Mouse (Mus musculus): ENCODE measurements around the gene Ffar2. TPM values are rescaled to one million over a fixed set of nuclear protein-coding genes. Genes with fewer than 3 reads are reported as not detected.

Gene Ffar2
- polyA plus RNA-seq, 1 experiment from 2014 or later, result 12.5 TPM

DNA sequence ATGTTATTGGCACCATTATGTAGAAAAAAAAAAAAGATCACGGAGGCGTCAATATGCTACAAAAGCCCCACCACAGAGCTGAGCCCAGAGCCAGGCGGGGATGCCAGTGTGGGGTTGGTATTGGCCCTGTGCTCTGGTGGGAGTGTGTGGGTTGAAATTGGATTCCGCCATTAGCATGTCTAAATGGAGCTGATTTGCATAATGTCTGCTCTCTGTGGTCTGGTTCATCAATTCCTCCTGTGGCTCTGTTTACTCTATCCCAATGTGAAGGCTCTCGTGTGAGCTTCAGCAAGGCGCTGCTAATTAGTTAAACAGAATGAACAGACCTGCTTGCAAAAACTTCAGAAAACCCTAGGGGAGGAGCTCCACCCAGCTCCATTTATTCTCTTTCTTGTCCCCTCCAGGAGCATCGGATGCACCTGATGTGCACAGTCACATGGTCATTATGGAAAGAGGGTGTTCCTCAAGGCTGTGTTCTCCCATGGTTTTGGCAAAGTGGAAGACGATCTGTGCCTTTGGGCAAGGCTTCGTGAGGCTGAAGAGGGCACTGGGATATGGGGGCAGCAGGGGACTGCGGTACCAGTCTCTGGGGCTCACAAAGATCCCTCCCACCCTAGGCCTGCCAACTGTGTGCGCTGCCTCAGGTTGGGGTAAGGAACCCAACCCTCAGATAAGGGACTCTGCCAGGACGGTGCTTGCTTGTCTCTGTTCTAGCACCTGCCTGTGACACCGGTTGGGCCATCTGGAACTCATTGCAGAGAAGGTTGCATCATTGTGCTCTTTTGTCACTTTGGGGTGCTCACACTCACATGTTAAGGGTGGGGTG, 37.6 kb downstream of the Ffar2 start:
- no peak overlapping the region for H3K27ac ChIP-seq (ENCODE audit: low read depth, low read length)
- no peak for ATAC-seq
- no peaks in the 10 kb centered on the region for H3K9me3 ChIP-seq (ENCODE audit: control insufficient read depth)
- H3K4me3 ChIP-seq (ENCODE audit: low read depth, low read length), result no peak overlapping the region
- WGBS, result 68% methylated on average over 13 of the region's 13 CpGs
- 0 out of 2 replicates have a peak, but pooled peaks cover 5% of the 10 kb centered on the region for H3K4me1 ChIP-seq (replicated peaks; ENCODE audit: control insufficient read depth, insufficient read depth, low read length)
- no peak overlapping the region for H3K4me2 ChIP-seq (replicated peaks; ENCODE audit: low read depth)
- H3K36me3 ChIP-seq (ENCODE audit: control insufficient read depth, insufficient read depth), result no peaks in the 10 kb centered on the region
- TF ChIP-seq CTCF (IDR thresholded peaks at IDR 0.05; ENCODE audit: low read depth), result no peak
- H3K9ac ChIP-seq (ENCODE audit: low read depth, low read length), result no peak overlapping the region
- no peaks in the 10 kb centered on the region for H3K27me3 ChIP-seq (replicated peaks; ENCODE audit: control insufficient read depth, insufficient read depth, low read length)

DNA sequence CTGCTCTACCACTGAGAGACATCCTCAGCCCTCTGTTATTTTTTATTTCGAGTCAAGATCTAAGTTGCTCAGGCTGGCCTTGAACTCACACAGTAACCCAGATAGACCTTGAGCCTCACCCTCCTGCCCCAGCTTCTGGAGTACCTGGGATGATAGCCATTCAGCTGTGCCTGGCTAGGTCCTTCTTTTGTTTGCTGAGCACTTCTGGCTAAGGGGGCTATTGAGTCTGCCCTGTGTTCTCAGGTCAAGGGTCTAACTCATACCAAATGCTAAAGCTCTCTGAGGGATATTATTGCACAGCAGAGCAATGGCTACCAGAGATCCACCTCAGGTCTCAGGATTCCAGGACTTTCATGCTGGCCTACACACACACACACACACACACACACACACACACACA, 38.4 kb downstream of the Ffar2 start:
- Histone ChIP-seq H3K4me2 (replicated peaks; ENCODE audit: low read depth) (no peak overlapping the region), H3K9me3 (ENCODE audit: control insufficient read depth) (no peaks in the 10 kb centered on the region), H3K4me1 (replicated peaks; ENCODE audit: control insufficient read depth, insufficient read depth, low read length) (0 out of 2 replicates have a peak, but pooled peaks cover 5% of the 10 kb centered on the region), H3K4me3 (ENCODE audit: low read depth, low read length) (no peak overlapping the region), H3K27me3 (replicated peaks; ENCODE audit: control insufficient read depth, insufficient read depth, low read length) (no peaks in the 10 kb centered on the region), H3K36me3 (ENCODE audit: control insufficient read depth, insufficient read depth) (no peaks in the 10 kb centered on the region), H3K27ac (ENCODE audit: low read depth, low read length) (no peak overlapping the region), H3K9ac (ENCODE audit: low read depth, low read length) (no peak overlapping the region)
- no peak for ATAC-seq
- TF ChIP-seq CTCF (IDR thresholded peaks at IDR 0.05; ENCODE audit: low read depth), result no peak
- WGBS, result 26% methylated on average over 1 of the region's 1 CpGs

DNA sequence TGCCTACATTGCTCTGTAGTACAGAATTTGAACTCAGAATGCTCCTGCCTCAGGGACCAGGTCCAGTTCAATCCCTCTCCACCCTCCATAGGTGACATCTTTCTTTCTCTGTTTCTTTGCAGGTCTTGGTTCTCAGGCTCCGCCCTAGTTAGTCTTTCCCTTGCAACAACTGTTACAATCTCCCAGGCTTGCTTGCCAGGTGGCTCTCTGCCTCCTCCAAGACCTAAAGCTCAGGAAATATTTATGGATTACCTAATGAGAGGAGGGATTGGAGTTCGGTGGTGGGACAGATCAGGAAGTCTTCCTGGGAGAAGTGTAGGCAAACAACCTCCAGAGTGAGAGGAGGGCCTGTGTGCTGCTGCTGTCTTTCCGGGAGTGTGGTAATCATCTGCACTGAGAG, 40.9 kb downstream of the Ffar2 start:
- Histone ChIP-seq H3K4me3 (ENCODE audit: low read depth, low read length) (no peak overlapping the region), H3K27ac (ENCODE audit: low read depth, low read length) (no peak overlapping the region), H3K9ac (ENCODE audit: low read depth, low read length) (no peak overlapping the region), H3K27me3 (replicated peaks; ENCODE audit: control insufficient read depth, insufficient read depth, low read length) (no peaks in the 10 kb centered on the region), H3K36me3 (ENCODE audit: control insufficient read depth, insufficient read depth) (no peaks in the 10 kb centered on the region), H3K4me2 (replicated peaks; ENCODE audit: low read depth) (no peak overlapping the region), H3K9me3 (ENCODE audit: control insufficient read depth) (no peaks in the 10 kb centered on the region), H3K4me1 (replicated peaks; ENCODE audit: control insufficient read depth, insufficient read depth, low read length) (0 out of 2 replicates have a peak, but pooled peaks cover 5% of the 10 kb centered on the region)
- ATAC-seq, result no peak
- 58% methylated on average over 3 of the region's 3 CpGs for WGBS
- TF ChIP-seq CTCF (IDR thresholded peaks at IDR 0.05; ENCODE audit: low read depth), result no peak

GRCm38 (mm10) chr7:30781792-30782191, 41.8 kb downstream of the Ffar2 start:
- WGBS, result 69% methylated on average over 4 of the region's 4 CpGs
- TF ChIP-seq CTCF (IDR thresholded peaks at IDR 0.05; ENCODE audit: low read depth), result peak; percentile 75

DNA sequence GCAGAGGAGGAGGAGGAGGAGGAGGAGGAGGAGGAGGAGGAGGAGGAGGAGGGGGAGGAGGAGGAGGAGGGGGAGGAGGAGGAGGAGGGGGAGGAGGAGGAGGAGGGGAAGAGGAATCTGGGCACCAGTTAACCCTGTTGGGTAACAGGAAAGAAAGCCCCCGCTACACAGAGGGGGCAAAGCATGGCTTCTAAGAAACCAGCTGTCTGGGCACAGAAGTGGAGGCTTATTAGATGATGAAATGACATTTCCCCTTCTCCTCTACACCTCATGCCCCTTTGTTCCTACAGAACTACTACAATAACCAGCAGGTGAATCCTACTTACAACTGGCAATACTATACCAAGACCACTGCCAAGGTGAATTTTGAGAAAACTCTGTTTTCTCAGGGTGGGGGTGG, 45.7 kb downstream of the Ffar2 start:
- Histone ChIP-seq H3K27ac (ENCODE audit: low read depth, low read length) (no peak overlapping the region), H3K4me1 (replicated peaks; ENCODE audit: control insufficient read depth, insufficient read depth, low read length) (no peaks in the 10 kb centered on the region), H3K4me3 (ENCODE audit: low read depth, low read length) (no peak overlapping the region), H3K36me3 (ENCODE audit: control insufficient read depth, insufficient read depth) (no peaks in the 10 kb centered on the region), H3K9me3 (ENCODE audit: control insufficient read depth) (no peaks in the 10 kb centered on the region), H3K27me3 (replicated peaks; ENCODE audit: control insufficient read depth, insufficient read depth, low read length) (no peaks in the 10 kb centered on the region), H3K4me2 (replicated peaks; ENCODE audit: low read depth) (no peak overlapping the region), H3K9ac (ENCODE audit: low read depth, low read length) (no peak overlapping the region)
- 79% methylated on average over 1 of the region's 1 CpGs for WGBS
- ATAC-seq, result no peak
- no peak for TF ChIP-seq CTCF (IDR thresholded peaks at IDR 0.05; ENCODE audit: low read depth)

More at GRCm38 (mm10) chr7:30781792-30782191, 41.8 kb downstream of the Ffar2 start:
- Histone ChIP-seq H3K4me3 (ENCODE audit: low read depth, low read length) (no peak overlapping the region), H3K9me3 (ENCODE audit: control insufficient read depth) (no peaks in the 10 kb centered on the region), H3K4me2 (replicated peaks; ENCODE audit: low read depth) (no peak overlapping the region), H3K9ac (ENCODE audit: low read depth, low read length) (no peak overlapping the region), H3K36me3 (ENCODE audit: control insufficient read depth, insufficient read depth) (no peaks in the 10 kb centered on the region), H3K27me3 (replicated peaks; ENCODE audit: control insufficient read depth, insufficient read depth, low read length) (no peaks in the 10 kb centered on the region), H3K4me1 (replicated peaks; ENCODE audit: control insufficient read depth, insufficient read depth, low read length) (0 out of 2 replicates have a peak, but pooled peaks cover 5% of the 10 kb centered on the region), H3K27ac (ENCODE audit: low read depth, low read length) (no peak overlapping the region)
- no peak for ATAC-seq

DNA sequence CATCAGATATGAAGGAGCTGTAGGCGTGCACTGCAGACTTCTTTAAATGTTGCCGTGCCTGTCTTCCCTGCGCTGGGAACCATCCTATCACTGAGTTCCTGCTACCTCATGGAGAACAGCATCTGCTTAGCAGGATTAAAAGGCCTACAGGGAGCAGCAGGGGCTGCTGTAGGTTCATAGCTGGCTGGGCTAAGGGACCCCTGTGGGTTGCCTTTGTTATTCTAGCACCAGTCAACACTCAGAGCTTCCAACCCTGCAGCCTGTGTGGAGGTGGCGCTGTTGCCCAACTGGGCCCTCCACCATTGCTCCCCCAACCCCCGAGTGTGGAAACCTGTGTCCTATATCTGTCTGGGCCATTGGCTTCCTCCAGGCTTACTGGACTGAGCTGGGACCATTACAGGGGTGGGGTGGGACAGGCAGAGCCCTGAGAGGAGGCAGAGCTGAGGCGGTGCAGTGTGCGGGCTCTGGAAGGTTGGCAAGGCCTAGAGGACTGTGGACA, 46.4 kb downstream of the Ffar2 start:
- ATAC-seq, result no peak
- Histone ChIP-seq H3K9me3 (ENCODE audit: control insufficient read depth) (no peaks in the 10 kb centered on the region), H3K4me1 (replicated peaks; ENCODE audit: control insufficient read depth, insufficient read depth, low read length) (no peaks in the 10 kb centered on the region), H3K27me3 (replicated peaks; ENCODE audit: control insufficient read depth, insufficient read depth, low read length) (no peaks in the 10 kb centered on the region), H3K9ac (ENCODE audit: low read depth, low read length) (no peak overlapping the region), H3K27ac (ENCODE audit: low read depth, low read length) (no peak overlapping the region), H3K4me2 (replicated peaks; ENCODE audit: low read depth) (no peak overlapping the region), H3K4me3 (ENCODE audit: low read depth, low read length) (no peak overlapping the region), H3K36me3 (ENCODE audit: control insufficient read depth, insufficient read depth) (no peaks in the 10 kb centered on the region)
- TF ChIP-seq CTCF (IDR thresholded peaks at IDR 0.05; ENCODE audit: low read depth), result no peak
- WGBS, result 62% methylated on average over 7 of the region's 7 CpGs

Measured in intestine, postnatal 0 days (tissue).